Mouse (Mus musculus) left cerebral cortex, postnatal 25 days (tissue): Measurements from ENCODE around the gene Gm21885. TPM values are rescaled to one million over a fixed set of nuclear protein-coding genes. Genes with fewer than 3 reads are reported as not detected.

ENCODE experiments used
- DNase-seq, 2 experiments: peaks; one replicate each; pipeline ENCODE4 v3.0.0; 2022; ENCODE audit warnings: low spot score in 2 of 2, mixed read lengths in 1 of 2
- intact Hi-C: fragments of 180-260 bp; cut with DNase I; formaldehyde crosslinking; loops from one replicate; pipeline ENCODE4 v1.15.1; 2025
- total RNA-seq, 2 experiments: library from RNA; stranded (reverse); gene quantifications; 2 replicates each; pipeline ENCODE4 v1.2.3; 2021

Gm21885 gene
- not detected for total RNA-seq

GRCm38 (mm10) chr11:94281199-94282181, at the start of gene Gm21885:
Gene Gm21885, plus strand, starts transcription at chr11:94281873.
- intact Hi-C loops, result no loop called here
- no peak for DNase-seq

- intact Hi-C loops, result no loop called here
- DNase-seq, result peak in 1 of 2 experiments; percentile 25
These were observed 48.3 kb upstream of the Gm21885 start for GRCm38 (mm10) chr11:94233405-94233804.

- no peak for DNase-seq
- intact Hi-C loops, result no loop called here
These were observed 47.3 kb upstream of the Gm21885 start for GRCm38 (mm10) chr11:94234380-94234779.

GRCm38 (mm10) chr11:94234857-94235256, 46.8 kb upstream of the Gm21885 start:
- no peak for DNase-seq
- intact Hi-C loops, result loop anchor here (5.0 kb wide), 1 partner anchor 167 kb away; no protein-coding TSS in a partner anchor

GRCm38 (mm10) chr11:94236074-94236473, 45.6 kb upstream of the Gm21885 start:
- peak; percentile 78 to 88 for DNase-seq
- intact Hi-C loops, result loop anchor here (1.0 to 5.0 kb wide), 3 partner anchors 41 to 251 kb away; partner anchors contain the start of gene Spata20

- DNase-seq, result no peak
- intact Hi-C loops, result loop anchor here (5.0 kb wide), 1 partner anchor 164 kb away; no protein-coding TSS in a partner anchor
These were observed 42.9 kb upstream of the Gm21885 start for GRCm38 (mm10) chr11:94238786-94239185.

GRCm38 (mm10) chr11:94239706-94240105, 42.0 kb upstream of the Gm21885 start:
- intact Hi-C loops, result loop anchor here (5.0 kb wide), 1 partner anchor 163 kb away; no protein-coding TSS in a partner anchor
- DNase-seq, result no peak

GRCm38 (mm10) chr11:94242760-94243421, 38.8 kb upstream of the Gm21885 start:
- intact Hi-C loops, result no loop called here
- no peak for DNase-seq

- no peak for DNase-seq
- intact Hi-C loops, result no loop called here
These were observed 38.1 kb upstream of the Gm21885 start for GRCm38 (mm10) chr11:94243422-94244180.

GRCm38 (mm10) chr11:94244385-94244784, 37.3 kb upstream of the Gm21885 start:
- intact Hi-C loops, result no loop called here
- DNase-seq, result no peak

GRCm38 (mm10) chr11:94245955-94246788, 35.5 kb upstream of the Gm21885 start, which contains the start of gene Wfikkn2:
Gene Wfikkn2, minus strand, starts transcription at chr11:94246005.
- peak in 1 of 2 experiments; percentile 56 for DNase-seq
- intact Hi-C loops, result no loop called here

GRCm38 (mm10) chr11:94246789-94247061, 34.9 kb upstream of the Gm21885 start:
- no peak for DNase-seq
- intact Hi-C loops, result no loop called here

GRCm38 (mm10) chr11:94253156-94253555, 28.5 kb upstream of the Gm21885 start:
- intact Hi-C loops, result no loop called here

GRCm38 (mm10) chr11:94253691-94254090, 28.0 kb upstream of the Gm21885 start:
- intact Hi-C loops, result no loop called here
- no peak for DNase-seq

More at GRCm38 (mm10) chr11:94253156-94253555, 28.5 kb upstream of the Gm21885 start:
- no peak for DNase-seq

GRCm38 (mm10) chr11:94255733-94256132, 25.9 kb upstream of the Gm21885 start:
- intact Hi-C loops, result no loop called here

GRCm38 (mm10) chr11:94257987-94258386, 23.7 kb upstream of the Gm21885 start:
- intact Hi-C loops, result no loop called here

More at GRCm38 (mm10) chr11:94255733-94256132, 25.9 kb upstream of the Gm21885 start:
- no peak for DNase-seq

GRCm38 (mm10) chr11:94259814-94260213, 21.9 kb upstream of the Gm21885 start:
- no peak for DNase-seq
- intact Hi-C loops, result no loop called here

More at GRCm38 (mm10) chr11:94257987-94258386, 23.7 kb upstream of the Gm21885 start:
- DNase-seq, result no peak

GRCm38 (mm10) chr11:94261585-94262370, 19.9 kb upstream of the Gm21885 start:
- intact Hi-C loops, result no loop called here
- DNase-seq, result no peak
